Mouse (Mus musculus) thymus, adult 2 months (tissue): ENCODE results near the gene Myo18a.

Source experiments
- CTCF ChIP-seq: fragments of 200-500 bp; IDR thresholded peaks from 2 replicates; pipeline ENCODE4 v1.5.1; 2012; ENCODE audit warnings: mild to moderate bottlenecking, control low read depth, low read length, moderate library complexity, borderline replicate concordance; ENCODE audit not compliant: control insufficient read depth, poor library complexity, insufficient read depth; ENCODE audit errors: extremely low read depth
- POLR2A ChIP-seq: fragments of 200-500 bp; IDR thresholded peaks from 2 replicates; pipeline ENCODE4 v1.6.1; 2012; ENCODE audit warnings: mild to moderate bottlenecking, low read length, control low read depth, moderate library complexity; ENCODE audit not compliant: control insufficient read depth, poor library complexity, insufficient read depth; ENCODE audit errors: extremely low read depth

GRCm38 (mm10) chr11:77827241-77827995, 64.4 kb downstream of the Myo18a start:
- TF ChIP-seq CTCF (peak; percentile 80; the same call in 1 of the 2 replicates), POLR2A (no peak)
